Mouse (Mus musculus): ENCODE measurements around the gene Cdk13. TPM values are rescaled to one million over a fixed set of nuclear protein-coding genes. Genes with fewer than 3 reads are reported as not detected.

Gene Cdk13
- polyA plus RNA-seq, 1 experiment = 69.2 TPM

DNA sequence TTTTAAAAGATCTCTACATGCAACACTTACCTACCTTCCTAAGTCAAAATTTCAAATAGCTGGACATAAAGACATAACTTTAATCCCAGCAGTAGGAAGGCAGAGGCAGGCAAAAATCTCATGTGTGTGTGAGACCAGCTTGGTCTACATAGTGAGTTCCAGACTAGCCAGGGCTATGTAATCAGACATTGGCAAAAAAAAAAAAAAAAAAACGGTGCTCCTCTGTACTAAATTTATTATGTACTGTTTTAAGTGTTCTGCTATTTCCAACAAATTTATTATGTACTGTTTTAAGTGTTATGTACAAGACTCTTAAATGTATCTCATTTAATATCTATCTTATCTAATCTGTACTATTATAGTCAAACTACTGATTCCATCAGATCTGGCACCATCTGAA lies 28.6 kb downstream of the Cdk13 start:
- H3K9ac ChIP-seq (ENCODE audit: low read depth, poor library complexity, severe bottlenecking) = no peak overlapping the region
- H3K36me3 ChIP-seq (ENCODE audit: control insufficient read depth, insufficient read depth, low read length, poor library complexity, severe bottlenecking) = peaks cover 6% of the 10 kb centered on the region; the same call in 1 of the 2 replicates
- H3K27ac ChIP-seq (ENCODE audit: insufficient read depth, low read length) = no peak overlapping the region
- no peaks in the 10 kb centered on the region for H3K9me3 ChIP-seq (replicated peaks; ENCODE audit: control insufficient read depth, insufficient read depth, low read length, poor library complexity, severe bottlenecking)
- no peaks in the 10 kb centered on the region for H3K4me1 ChIP-seq (ENCODE audit: control insufficient read depth, insufficient read depth, low read length)
- H3K27me3 ChIP-seq (ENCODE audit: control insufficient read depth, insufficient read depth, low read length, poor library complexity, severe bottlenecking) = no peaks in the 10 kb centered on the region
- TF ChIP-seq POLR2A (IDR thresholded peaks at IDR 0.05; ENCODE audit: insufficient read depth, low read length) (no peak), CTCF (IDR thresholded peaks at IDR 0.05; ENCODE audit: low read depth, low read length) (no peak), EP300 (IDR thresholded peaks at IDR 0.05; ENCODE audit: insufficient read depth, low read depth, low read length) (no peak)
- H3K4me3 ChIP-seq (ENCODE audit: low read depth, low read length) = no peak overlapping the region

GRCm38 (mm10) chr13:17775364-17775763 lies 29.5 kb downstream of the Cdk13 start:
- Histone ChIP-seq H3K4me1 (ENCODE audit: control insufficient read depth, insufficient read depth, low read length) (no peaks in the 10 kb centered on the region), H3K9ac (ENCODE audit: low read depth, poor library complexity, severe bottlenecking) (no peak overlapping the region), H3K4me3 (ENCODE audit: low read depth, low read length) (no peak overlapping the region), H3K27me3 (ENCODE audit: control insufficient read depth, insufficient read depth, low read length, poor library complexity, severe bottlenecking) (no peaks in the 10 kb centered on the region), H3K36me3 (ENCODE audit: control insufficient read depth, insufficient read depth, low read length, poor library complexity, severe bottlenecking) (peaks cover 9% of the 10 kb centered on the region), H3K27ac (ENCODE audit: insufficient read depth, low read length) (no peak overlapping the region), H3K9me3 (replicated peaks; ENCODE audit: control insufficient read depth, insufficient read depth, low read length, poor library complexity, severe bottlenecking) (no peaks in the 10 kb centered on the region)
- TF ChIP-seq EP300 (IDR thresholded peaks at IDR 0.05; ENCODE audit: insufficient read depth, low read depth, low read length) (no peak), POLR2A (IDR thresholded peaks at IDR 0.05; ENCODE audit: insufficient read depth, low read length) (no peak), CTCF (IDR thresholded peaks at IDR 0.05; ENCODE audit: low read depth, low read length) (no peak)

- TF ChIP-seq POLR2A (IDR thresholded peaks at IDR 0.05; ENCODE audit: insufficient read depth, low read length) (no peak), EP300 (IDR thresholded peaks at IDR 0.05; ENCODE audit: insufficient read depth, low read depth, low read length) (no peak), CTCF (IDR thresholded peaks at IDR 0.05; ENCODE audit: low read depth, low read length) (no peak)
- no peak overlapping the region for H3K27ac ChIP-seq (ENCODE audit: insufficient read depth, low read length)
- no peaks in the 10 kb centered on the region for H3K9me3 ChIP-seq (replicated peaks; ENCODE audit: control insufficient read depth, insufficient read depth, low read length, poor library complexity, severe bottlenecking)
- no peak overlapping the region for H3K9ac ChIP-seq (ENCODE audit: low read depth, poor library complexity, severe bottlenecking)
- H3K4me3 ChIP-seq (ENCODE audit: low read depth, low read length) = no peak overlapping the region
- no peaks in the 10 kb centered on the region for H3K4me1 ChIP-seq (ENCODE audit: control insufficient read depth, insufficient read depth, low read length)
- no peaks in the 10 kb centered on the region for H3K27me3 ChIP-seq (ENCODE audit: control insufficient read depth, insufficient read depth, low read length, poor library complexity, severe bottlenecking)
- peaks cover 9% of the 10 kb centered on the region for H3K36me3 ChIP-seq (ENCODE audit: control insufficient read depth, insufficient read depth, low read length, poor library complexity, severe bottlenecking)
Measured at GRCm38 (mm10) chr13:17773112-17773511, 31.8 kb downstream of the Cdk13 start.

DNA sequence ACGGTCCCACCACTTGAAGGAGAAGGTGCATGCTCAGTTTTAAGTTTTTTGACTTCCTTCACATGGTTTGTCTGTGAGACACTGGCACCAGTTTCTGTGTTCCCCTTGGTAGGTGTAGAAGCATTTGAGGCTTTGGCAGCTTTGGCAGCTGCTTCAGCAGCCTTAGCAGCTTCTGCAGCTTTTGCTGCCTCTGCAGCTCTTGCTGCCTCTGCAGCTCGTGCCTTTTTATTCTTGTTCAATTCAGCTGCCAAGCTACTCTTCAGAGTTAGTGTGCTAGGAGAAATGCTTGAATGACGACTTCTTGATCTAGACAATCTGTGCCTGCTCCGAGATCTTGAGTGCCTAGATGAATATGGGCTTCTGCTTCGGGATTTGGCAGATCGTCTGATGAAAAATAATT lies 32.3 kb downstream of the Cdk13 start:
- H3K36me3 ChIP-seq (ENCODE audit: control insufficient read depth, insufficient read depth, low read length, poor library complexity, severe bottlenecking) = peaks cover 9% of the 10 kb centered on the region
- TF ChIP-seq CTCF (IDR thresholded peaks at IDR 0.05; ENCODE audit: low read depth, low read length) (no peak), EP300 (IDR thresholded peaks at IDR 0.05; ENCODE audit: insufficient read depth, low read depth, low read length) (no peak), POLR2A (IDR thresholded peaks at IDR 0.05; ENCODE audit: insufficient read depth, low read length) (no peak)
- no peak overlapping the region for H3K4me3 ChIP-seq (ENCODE audit: low read depth, low read length)
- H3K4me1 ChIP-seq (ENCODE audit: control insufficient read depth, insufficient read depth, low read length) = no peaks in the 10 kb centered on the region
- H3K27ac ChIP-seq (ENCODE audit: insufficient read depth, low read length) = no peak overlapping the region
- H3K9me3 ChIP-seq (replicated peaks; ENCODE audit: control insufficient read depth, insufficient read depth, low read length, poor library complexity, severe bottlenecking) = no peaks in the 10 kb centered on the region
- H3K9ac ChIP-seq (ENCODE audit: low read depth, poor library complexity, severe bottlenecking) = no peak overlapping the region
- H3K27me3 ChIP-seq (ENCODE audit: control insufficient read depth, insufficient read depth, low read length, poor library complexity, severe bottlenecking) = no peaks in the 10 kb centered on the region

DNA sequence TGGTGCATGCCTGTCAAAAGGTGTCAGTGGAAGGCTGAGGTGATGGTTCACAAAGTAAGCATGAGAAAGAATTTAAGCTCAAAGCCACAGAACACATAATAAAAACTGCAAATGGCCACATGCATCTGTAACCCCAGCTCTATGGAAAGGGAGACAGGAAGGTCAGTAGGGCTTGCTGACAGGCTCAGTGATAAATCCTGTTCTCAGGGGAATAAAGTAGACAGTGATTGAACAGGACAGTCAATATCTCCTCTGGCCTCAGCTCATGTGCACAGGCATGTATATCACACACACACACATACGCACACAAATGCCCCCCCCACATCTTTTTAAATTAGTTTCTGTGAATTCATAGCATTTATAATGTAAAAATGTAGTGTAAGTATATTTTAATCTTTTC lies 42.5 kb downstream of the Cdk13 start:
- Histone ChIP-seq H3K4me3 (ENCODE audit: low read depth, low read length) (no peak overlapping the region), H3K27ac (ENCODE audit: insufficient read depth, low read length) (no peak overlapping the region), H3K9me3 (replicated peaks; ENCODE audit: control insufficient read depth, insufficient read depth, low read length, poor library complexity, severe bottlenecking) (no peaks in the 10 kb centered on the region), H3K9ac (ENCODE audit: low read depth, poor library complexity, severe bottlenecking) (no peak overlapping the region), H3K27me3 (ENCODE audit: control insufficient read depth, insufficient read depth, low read length, poor library complexity, severe bottlenecking) (no peaks in the 10 kb centered on the region), H3K4me1 (ENCODE audit: control insufficient read depth, insufficient read depth, low read length) (no peaks in the 10 kb centered on the region), H3K36me3 (ENCODE audit: control insufficient read depth, insufficient read depth, low read length, poor library complexity, severe bottlenecking) (peaks cover 4% of the 10 kb centered on the region)
- TF ChIP-seq EP300 (IDR thresholded peaks at IDR 0.05; ENCODE audit: insufficient read depth, low read depth, low read length) (no peak), CTCF (IDR thresholded peaks at IDR 0.05; ENCODE audit: low read depth, low read length) (no peak), POLR2A (IDR thresholded peaks at IDR 0.05; ENCODE audit: insufficient read depth, low read length) (no peak)

DNA sequence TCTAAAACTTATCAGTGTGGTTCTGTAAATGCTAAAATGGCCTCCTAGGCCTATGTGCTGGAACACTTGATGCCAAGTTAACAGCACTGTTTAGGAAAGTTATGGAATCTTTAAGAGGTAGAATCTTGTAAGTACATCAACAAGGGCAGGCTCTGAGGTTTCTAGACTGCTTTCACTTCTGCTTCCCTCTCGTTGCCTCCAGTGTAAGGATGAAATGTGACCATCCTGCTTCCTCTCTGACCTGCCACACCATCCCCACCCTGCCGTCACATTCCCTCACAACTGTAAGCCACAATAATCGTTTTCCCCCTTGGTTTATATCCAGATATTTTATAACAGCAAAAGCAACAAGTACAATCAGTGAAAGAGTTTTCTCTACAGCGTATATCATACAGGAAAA lies 49.9 kb downstream of the Cdk13 start:
- Histone ChIP-seq H3K4me1 (ENCODE audit: control insufficient read depth, insufficient read depth, low read length) (no peaks in the 10 kb centered on the region), H3K4me3 (ENCODE audit: low read depth, low read length) (no peak overlapping the region), H3K9me3 (replicated peaks; ENCODE audit: control insufficient read depth, insufficient read depth, low read length, poor library complexity, severe bottlenecking) (no peaks in the 10 kb centered on the region), H3K27me3 (ENCODE audit: control insufficient read depth, insufficient read depth, low read length, poor library complexity, severe bottlenecking) (no peaks in the 10 kb centered on the region), H3K27ac (ENCODE audit: insufficient read depth, low read length) (no peak overlapping the region), H3K9ac (ENCODE audit: low read depth, poor library complexity, severe bottlenecking) (no peak overlapping the region), H3K36me3 (ENCODE audit: control insufficient read depth, insufficient read depth, low read length, poor library complexity, severe bottlenecking) (no peaks in the 10 kb centered on the region)
- no peak for TF ChIP-seq POLR2A (IDR thresholded peaks at IDR 0.05; ENCODE audit: insufficient read depth, low read length)
- TF ChIP-seq EP300 (IDR thresholded peaks at IDR 0.05; ENCODE audit: insufficient read depth, low read depth, low read length) = no peak
